Mouse (Mus musculus) kidney, postnatal 0 days (tissue): ENCODE results near the gene Tnni1. TPM values are rescaled to one million over a fixed set of nuclear protein-coding genes. Genes with fewer than 3 reads are reported as not detected.

ENCODE experiments used
- ATAC-seq: fragments of 200-750 bp; cut with Nextera tagmentation; replicated peaks from 2 replicates; pipeline ENCODE4 v1.8.0; 2017; ENCODE audit warnings: low read depth, moderate number of reproducible peaks, moderate TSS enrichment, moderate library complexity; ENCODE audit not compliant: low FRiP score
- DNase-seq: peaks from one replicate; pipeline ENCODE4 v3.0.0-alpha.2; 2016; ENCODE audit warnings: low spot score
- H3K27ac ChIP-seq: fragments of 300-500 bp; sonication (generic); 2 replicates; pipeline ENCODE4 v1.5.1; 2014; ENCODE audit warnings: mild to moderate bottlenecking
- H3K27me3 ChIP-seq: fragments of 300-500 bp; sonication (generic); 2 replicates; pipeline ENCODE4 v1.6.1; 2014; ENCODE audit warnings: low read length, mixed read lengths; ENCODE audit not compliant: insufficient read depth
- H3K36me3 ChIP-seq: fragments of 300-500 bp; sonication (generic); 2 replicates; pipeline ENCODE4 v1.6.1; 2014; ENCODE audit warnings: low read length, mixed read lengths; ENCODE audit not compliant: insufficient read depth
- H3K4me1 ChIP-seq: fragments of 300-500 bp; sonication (generic); replicated peaks from 2 replicates; pipeline ENCODE4 v1.6.1; 2014; ENCODE audit warnings: antibody characterized with exemption, low read length, mixed read lengths; ENCODE audit not compliant: insufficient read depth
- H3K4me2 ChIP-seq: fragments of 300-500 bp; sonication (generic); 2 replicates; pipeline ENCODE4 v1.6.1; 2014; ENCODE audit warnings: mild to moderate bottlenecking, low read length, moderate library complexity, mixed read lengths
- H3K4me3 ChIP-seq: fragments of 300-500 bp; sonication (generic); replicated peaks from 2 replicates; pipeline ENCODE4 v1.5.1; 2014; ENCODE audit warnings: low read depth, low read length
- H3K9ac ChIP-seq: fragments of 300-500 bp; sonication (generic); 2 replicates; pipeline ENCODE4 v1.6.1; 2014; ENCODE audit warnings: low read depth, low read length
- H3K9me3 ChIP-seq: fragments of 300-500 bp; sonication (generic); replicated peaks from 2 replicates; pipeline ENCODE4 v1.6.1; 2016; ENCODE audit warnings: low read length, inconsistent platforms, mixed read lengths
- CTCF ChIP-seq: IDR thresholded peaks from 2 replicates; pipeline ENCODE4 v1.5.1; 2016; ENCODE audit warnings: antibody characterized with exemption, low read depth, mild to moderate bottlenecking, moderate library complexity
- WGBS: fragments of 180-500 bp; shearing (Covaris S2); extraction: QIAGEN DNeasy Blood & Tissue Kit; methylation state at CpG from one replicate; pipeline ENCODE4 v1.1.7; 2014; 5-methylcytosine and 5-hydroxymethylcytosine counted together
- polyA plus RNA-seq: library from polyadenylated mRNA; unstranded; fragments of >200 nt; fragmentation: Nextera tagmentation; extraction: Ambion mirVana; gene quantifications from 2 replicates; pipeline ENCODE4 v1.2.1, GENCODE M21; 2015

The Tnni1 gene
- polyA plus RNA-seq, 1 experiment from 2014 or later: 7.9 TPM

DNA sequence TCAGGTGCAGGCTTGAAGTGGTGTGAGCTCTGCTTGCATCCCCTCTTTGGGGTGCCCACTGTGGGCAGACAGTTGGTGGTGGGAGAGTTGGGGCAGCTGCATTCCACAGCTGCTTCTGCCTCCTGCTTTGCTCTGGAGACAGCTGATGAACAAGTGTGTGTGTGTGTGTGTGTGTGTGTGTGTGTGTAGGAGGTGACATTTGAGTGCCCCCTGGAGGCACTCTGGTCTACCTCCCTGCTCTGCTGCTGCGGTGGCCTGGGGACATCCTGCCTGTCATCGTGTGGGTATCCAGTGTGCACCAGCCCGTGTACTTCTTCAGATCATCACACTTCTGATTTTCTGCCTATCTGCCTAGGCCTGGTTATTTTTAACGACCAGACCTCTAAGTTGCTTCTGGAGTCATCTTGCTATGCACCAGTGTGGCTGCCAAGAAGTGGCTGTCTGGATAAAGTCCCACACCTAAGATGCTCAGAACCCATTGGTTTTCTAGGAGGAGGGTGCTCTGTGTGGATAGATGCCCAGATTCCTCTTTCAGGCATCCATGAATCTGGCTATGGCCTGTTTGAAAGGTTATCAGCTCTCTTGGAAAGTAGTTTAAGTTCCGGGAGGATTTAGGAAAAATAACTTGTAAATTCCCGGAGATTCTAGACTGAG, 55.1 kb downstream of the Tnni1 start:
- Histone ChIP-seq H3K9ac (no peak overlapping the region), H3K36me3 (0 out of 2 replicates have a peak, but pooled peaks cover 5% of the 10 kb centered on the region), H3K4me1 (peaks cover 4% of the 10 kb centered on the region; the same call in 1 of the 2 replicates), H3K27me3 (no peaks in the 10 kb centered on the region), H3K9me3 (no peaks in the 10 kb centered on the region), H3K27ac (no peak overlapping the region), H3K4me2 (no peak overlapping the region), H3K4me3 (no peak overlapping the region)
- WGBS: 38% methylated on average over 6 of the region's 6 CpGs
- DNase-seq: no peak
- no peak for ATAC-seq
- TF ChIP-seq CTCF: peak; percentile 25; the same call in 1 of the 2 replicates

DNA sequence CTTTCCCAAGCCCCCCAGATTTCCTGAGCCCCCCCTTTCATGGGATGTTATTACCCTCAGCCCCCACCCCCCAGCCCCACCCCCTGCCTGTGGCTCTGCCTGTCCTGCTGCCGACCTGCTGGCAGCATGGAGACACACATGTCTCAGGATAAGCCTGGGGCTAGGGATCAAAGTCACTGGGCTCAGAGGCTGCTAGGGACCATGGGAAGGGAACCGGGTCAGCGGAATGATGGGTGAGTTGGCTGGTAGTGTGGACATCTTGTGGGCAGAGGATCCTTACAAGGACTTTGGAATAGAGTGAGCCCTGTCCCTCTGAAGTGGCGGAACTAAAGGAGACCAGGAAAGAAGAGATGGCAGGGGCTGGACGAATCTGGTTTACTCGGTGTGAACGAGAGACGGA, 55.7 kb downstream of the Tnni1 start:
- 73% methylated on average over 8 of the region's 8 CpGs for whole genome bisulfite sequencing
- no peak for DNase-seq
- ATAC-seq: no peak; the same call in 1 of the 2 replicates
- Histone ChIP-seq H3K4me2 (no peak overlapping the region), H3K9me3 (no peaks in the 10 kb centered on the region), H3K4me1 (peaks cover 4% of the 10 kb centered on the region; the same call in 1 of the 2 replicates), H3K9ac (no peak overlapping the region), H3K27ac (no peak overlapping the region), H3K27me3 (no peaks in the 10 kb centered on the region), H3K36me3 (0 out of 2 replicates have a peak, but pooled peaks cover 5% of the 10 kb centered on the region), H3K4me3 (no peak overlapping the region)
- no peak for TF ChIP-seq CTCF

DNA sequence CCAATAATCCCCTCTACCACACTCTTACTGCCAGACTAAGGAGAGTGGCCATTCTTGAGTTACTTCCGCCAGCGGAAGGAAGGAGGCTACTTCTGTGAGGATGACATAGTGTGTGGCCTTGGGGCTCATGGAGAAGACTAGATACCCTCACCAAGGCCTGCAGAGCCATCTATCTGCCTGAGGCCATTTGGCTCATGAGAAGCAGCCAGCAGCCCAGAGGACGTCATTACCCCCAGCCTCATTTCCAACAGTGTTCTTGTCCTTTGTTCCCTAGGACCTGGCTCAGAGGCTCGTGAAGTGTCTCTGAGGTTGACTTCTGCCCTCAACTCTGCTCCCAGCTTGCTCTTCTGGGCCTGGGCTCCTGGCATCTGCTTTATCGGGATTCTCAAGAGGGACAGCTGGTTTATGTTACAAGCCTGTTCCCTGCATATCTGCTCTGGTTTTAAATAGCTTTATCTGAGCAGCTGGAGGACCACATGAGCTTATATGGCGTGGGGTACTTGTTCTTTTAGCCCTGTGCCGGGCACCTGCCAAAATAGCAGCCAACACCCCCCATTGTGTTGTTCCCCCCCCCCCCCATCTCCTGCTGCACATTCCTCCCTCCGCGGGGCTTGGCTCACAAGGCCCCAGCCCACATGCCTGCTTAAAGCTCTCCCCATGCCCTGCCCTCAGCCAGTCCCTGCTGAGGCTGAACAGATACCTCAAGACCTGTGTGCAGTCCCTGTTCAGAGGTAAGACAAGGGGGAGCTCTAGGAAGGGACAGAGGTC, 56.7 kb downstream of the Tnni1 start, which contains the start of gene Tnnt2:
Gene Tnnt2, plus strand, starts transcription at position 639 of the 768 bp plus-strand sequence.
- Histone ChIP-seq H3K4me3 (no peak within 1 kb of the TSS), H3K4me2 (no peak within 1 kb of the TSS), H3K4me1 (peaks cover 4% of the 10 kb centered on the region; the same call in 1 of the 2 replicates), H3K36me3 (0 out of 2 replicates have a peak, but pooled peaks cover 5% of the 10 kb centered on the region), H3K9ac (no peak within 1 kb of the TSS), H3K27me3 (no peaks in the 10 kb centered on the region), H3K9me3 (no peaks in the 10 kb centered on the region), H3K27ac (no peak within 1 kb of the TSS)
- 43% methylated on average over 9 of the region's 9 CpGs for WGBS
- TF ChIP-seq CTCF: no peak
- ATAC-seq (no peak), DNase-seq (peak; percentile 43)

DNA sequence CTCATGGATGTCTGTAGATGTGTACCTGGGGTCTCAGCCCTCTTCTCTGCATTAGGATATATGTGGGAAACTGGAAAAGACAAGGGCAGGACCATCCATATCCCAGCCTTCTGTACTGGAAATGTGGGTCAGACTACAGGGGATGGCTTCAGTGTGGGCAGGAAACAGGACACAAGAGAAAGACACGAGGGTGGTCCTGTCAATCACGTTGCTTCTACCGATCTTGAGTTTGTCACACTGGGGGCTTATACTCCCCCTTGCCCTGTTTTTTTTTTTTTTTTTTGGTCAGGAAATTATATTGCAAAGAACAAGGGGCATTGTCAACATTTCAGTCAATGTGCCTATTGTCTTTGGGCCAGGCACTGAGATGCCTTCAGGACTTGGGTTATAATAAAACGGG, 59.4 kb downstream of the Tnni1 start:
- ATAC-seq (no peak), DNase-seq (no peak)
- Histone ChIP-seq H3K4me3 (no peak overlapping the region), H3K27me3 (no peaks in the 10 kb centered on the region), H3K9ac (no peak overlapping the region), H3K4me2 (no peak overlapping the region), H3K9me3 (no peaks in the 10 kb centered on the region), H3K27ac (no peak overlapping the region), H3K4me1 (peaks cover 4% of the 10 kb centered on the region; the same call in 1 of the 2 replicates), H3K36me3 (no peaks in the 10 kb centered on the region)
- 64% methylated on average over 4 of the region's 4 CpGs for WGBS
- TF ChIP-seq CTCF: no peak

DNA sequence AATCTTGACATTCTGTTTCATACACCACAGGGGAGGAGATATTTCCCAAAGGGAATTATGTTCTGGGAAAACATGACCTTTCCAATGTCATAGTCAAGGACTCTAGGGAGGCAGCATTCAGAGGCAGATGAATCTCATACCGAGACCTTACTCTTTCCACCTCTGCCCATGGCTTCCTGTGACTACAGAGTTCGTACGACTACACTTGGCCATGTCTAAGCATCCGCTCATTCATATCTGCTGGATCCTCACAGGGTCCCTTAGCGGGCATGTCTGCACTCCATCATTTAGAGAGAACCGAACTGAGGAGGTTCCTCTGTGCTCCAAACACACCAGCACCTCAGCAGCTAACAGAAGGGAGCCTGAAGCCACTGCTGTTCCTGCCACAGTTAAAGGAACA, 59.8 kb downstream of the Tnni1 start:
- DNase-seq (no peak), ATAC-seq (no peak)
- H3K27ac ChIP-seq: no peak overlapping the region
- no peaks in the 10 kb centered on the region for H3K9me3 ChIP-seq
- no peak overlapping the region for H3K4me2 ChIP-seq
- H3K36me3 ChIP-seq: no peaks in the 10 kb centered on the region
- no peaks in the 10 kb centered on the region for H3K27me3 ChIP-seq
- no peak overlapping the region for H3K9ac ChIP-seq
- 86% methylated on average over 6 of the region's 6 CpGs for WGBS
- no peak for TF ChIP-seq CTCF
- H3K4me3 ChIP-seq: no peak overlapping the region
- 0 out of 2 replicates have a peak, but pooled peaks cover 4% of the 10 kb centered on the region for H3K4me1 ChIP-seq

GRCm38 (mm10) chr1:135840675-135841395, 61.6 kb downstream of the Tnni1 start:
- Histone ChIP-seq H3K27ac (no peak overlapping the region), H3K9me3 (no peaks in the 10 kb centered on the region), H3K4me3 (no peak overlapping the region), H3K4me2 (no peak overlapping the region), H3K9ac (no peak overlapping the region), H3K4me1 (0 out of 2 replicates have a peak, but pooled peaks cover 1% of the 10 kb centered on the region), H3K36me3 (no peaks in the 10 kb centered on the region), H3K27me3 (no peaks in the 10 kb centered on the region)
- ATAC-seq: no peak
- peak; percentile 15; the same call in 1 of the 2 replicates for TF ChIP-seq CTCF
- 46% methylated on average over 15 of the region's 15 CpGs for WGBS
- no peak for DNase-seq
